Mouse (Mus musculus) liver, postnatal 0 days (tissue): ENCODE measurements around the gene Cav2.

Experiments
- CTCF ChIP-seq: sonication (generic); IDR thresholded peaks from 2 replicates; pipeline ENCODE4 v1.5.1; 2016; ENCODE audit warnings: antibody characterized with exemption, low read depth
- EP300 ChIP-seq: IDR thresholded peaks from 2 replicates; pipeline ENCODE4 v1.6.1; 2016; ENCODE audit warnings: antibody characterized with exemption, low read depth, mild to moderate bottlenecking

DNA sequence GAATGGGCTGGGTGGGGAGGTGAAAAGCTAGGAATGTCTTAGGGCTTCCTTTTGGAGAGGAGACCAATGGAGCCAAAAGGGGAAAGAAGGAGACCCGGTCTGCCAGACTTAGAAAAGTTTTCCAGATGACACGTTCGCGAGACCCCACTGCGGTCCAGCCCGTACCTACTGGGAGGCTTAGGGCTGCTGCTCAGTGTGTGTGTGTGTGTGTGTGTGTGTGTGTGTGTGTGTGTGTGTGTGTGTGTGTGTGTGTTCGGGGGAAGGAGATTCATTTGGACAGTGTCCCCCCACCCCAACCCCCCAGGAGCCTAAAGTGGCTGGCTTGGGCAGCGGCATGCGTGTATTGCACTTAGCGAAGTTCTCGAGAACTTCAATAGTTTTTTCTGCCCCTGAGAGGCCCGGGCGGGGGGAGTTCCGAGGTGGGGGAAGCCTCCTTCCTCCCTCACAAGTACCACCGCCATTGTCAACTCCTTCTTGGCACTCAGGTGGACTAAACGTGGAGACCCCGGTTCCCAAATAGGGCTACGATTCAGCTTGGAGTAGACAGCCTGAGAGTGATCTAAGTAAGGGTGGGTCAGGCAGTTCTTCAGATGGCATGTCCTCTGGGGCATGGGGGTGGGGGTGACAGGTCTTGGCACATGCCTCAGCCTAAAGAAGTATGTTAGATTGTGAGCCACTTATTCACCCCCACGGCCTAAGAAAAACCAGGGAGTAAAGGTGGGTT, 25.8 kb downstream of the Cav2 start:
- TF ChIP-seq CTCF (no peak), EP300 (no peak)
